ENCODE assay signal across 15 mouse cellular contexts in genomic region chr3:152264374-152264773, GRCm38 (mm10). TPM values are rescaled to one million over a fixed set of nuclear protein-coding genes. Genes with fewer than 3 reads are reported as not detected.
DNase-seq lines count a peak whose midpoint lies in the region; ATAC-seq and TF ChIP-seq lines count a peak whose summit lies in the region.
"Had no signal": no experiment of that assay in that cellular context is flagged by ENCODE, and none has a peak within 500 bp of the region (broad histone marks: within the 10 kb centered on the region; RNA-seq: fewer than 3 reads in every experiment).

No protein-coding gene starts in this region.

- peak overlapping the region; percentile 94 for H3K4me2 ChIP-seq in limb, embryonic 12.5 days
- H3K4me2 ChIP-seq in stomach, embryonic 14.5 days (replicated peaks; ENCODE audit: low read depth, low read length), result peak overlapping the region; percentile 91

- H3K36me3 ChIP-seq in heart, adult 2 months (ENCODE audit: control insufficient read depth, insufficient read depth, low read length), result peaks cover 4% of the 10 kb centered on the region; the same call in 1 of the 2 replicates
- H3K36me3 ChIP-seq in limb, embryonic 12.5 days, result no peaks in the 10 kb centered on the region
- no peaks in the 10 kb centered on the region for H3K36me3 ChIP-seq in limb, embryonic 10.5 days
- H3K36me3 ChIP-seq in stomach, embryonic 14.5 days (ENCODE audit: control insufficient read depth, insufficient read depth, low read length), result no peaks in the 10 kb centered on the region
- H3K36me3 ChIP-seq in thymus, adult 2 months (ENCODE audit: control insufficient read depth, insufficient read depth, low read length), result no peaks in the 10 kb centered on the region
- H3K36me3 ChIP-seq: hindbrain, embryonic 10.5 days had no signal

- H3K9ac ChIP-seq in heart, adult 2 months (ENCODE audit: low read depth, low read length), result peak overlapping the region; percentile 81
- no peak overlapping the region for H3K9ac ChIP-seq in limb, embryonic 12.5 days (replicated peaks)
- no peak overlapping the region; the same call in 1 of the 2 replicates for H3K9ac ChIP-seq in stomach, embryonic 14.5 days (replicated peaks; ENCODE audit: low read depth, low read length)

- H3K79me2 ChIP-seq in heart, adult 2 months (replicated peaks; ENCODE audit: control insufficient read depth, insufficient read depth, low read length), result no peaks in the 10 kb centered on the region

- H3K27ac ChIP-seq in heart, adult 2 months, result peak overlapping the region; percentile 98
- H3K27ac ChIP-seq in limb, embryonic 12.5 days, result no peak overlapping the region
- H3K27ac ChIP-seq in limb, embryonic 10.5 days, result no peak overlapping the region
- peak overlapping the region; percentile 78; the same call in 1 of the 2 replicates for H3K27ac ChIP-seq in embryonic fibroblast, embryonic 13.5 days (ENCODE audit: insufficient read depth, low read length)
- no peak overlapping the region for H3K27ac ChIP-seq in stomach, embryonic 14.5 days (ENCODE audit: low read length)
- no peak overlapping the region for H3K27ac ChIP-seq in thymus, adult 2 months (ENCODE audit: control insufficient read depth, insufficient read depth, low read length)
- H3K27ac ChIP-seq: hindbrain, embryonic 10.5 days; macrophage had no signal

- no peak for TF ChIP-seq EP300 in heart, adult 2 months (IDR thresholded peaks at IDR 0.05; ENCODE audit: insufficient read depth, low read depth, low read length)

- TF ChIP-seq CTCF in heart, adult 2 months (IDR thresholded peaks at IDR 0.05), result no peak
- no peak for TF ChIP-seq CTCF in embryonic fibroblast, embryonic 13.5 days (IDR thresholded peaks at IDR 0.05; ENCODE audit: borderline replicate concordance, insufficient read depth, low read length)
- TF ChIP-seq CTCF in thymus, adult 2 months (IDR thresholded peaks at IDR 0.05; ENCODE audit: borderline replicate concordance, control insufficient read depth, extremely low read depth, insufficient read depth, low read length, poor library complexity), result no peak

- no peaks in the 10 kb centered on the region for H3K9me3 ChIP-seq in limb, embryonic 12.5 days
- no peaks in the 10 kb centered on the region for H3K9me3 ChIP-seq in limb, embryonic 10.5 days (replicated peaks)
- no peaks in the 10 kb centered on the region for H3K9me3 ChIP-seq in stomach, embryonic 14.5 days (ENCODE audit: control insufficient read depth, low read depth, low read length)
- H3K9me3 ChIP-seq: hindbrain, embryonic 10.5 days had no signal

- H3K4me1 ChIP-seq in heart, adult 2 months (ENCODE audit: control insufficient read depth, insufficient read depth, low read length), result peaks cover 3% of the 10 kb centered on the region
- H3K4me1 ChIP-seq in limb, embryonic 12.5 days (replicated peaks), result peaks cover 21% of the 10 kb centered on the region
- peaks cover 24% of the 10 kb centered on the region for H3K4me1 ChIP-seq in limb, embryonic 10.5 days
- H3K4me1 ChIP-seq in embryonic fibroblast, embryonic 13.5 days (ENCODE audit: control insufficient read depth, insufficient read depth, low read length), result 0 out of 2 replicates have a peak, but pooled peaks cover 2% of the 10 kb centered on the region
- H3K4me1 ChIP-seq in stomach, embryonic 14.5 days (ENCODE audit: control insufficient read depth, insufficient read depth, low read length), result peaks cover 13% of the 10 kb centered on the region; the same call in 1 of the 2 replicates
- H3K4me1 ChIP-seq in thymus, adult 2 months (replicated peaks; ENCODE audit: control insufficient read depth, insufficient read depth, low read length), result peaks cover 13% of the 10 kb centered on the region

- TF ChIP-seq POLR2A in heart, adult 2 months (IDR thresholded peaks at IDR 0.05; ENCODE audit: insufficient read depth, low read depth, low read length), result no peak
- 0 out of 2 replicates have a peak, but pooled peaks have one; percentile 2 for TF ChIP-seq POLR2A in embryonic fibroblast, embryonic 13.5 days (IDR thresholded peaks at IDR 0.05; ENCODE audit: low read depth, low read length)
- no peak for TF ChIP-seq POLR2A in thymus, adult 2 months (IDR thresholded peaks at IDR 0.05; ENCODE audit: control insufficient read depth, extremely low read depth, insufficient read depth, low read length, poor library complexity)

- intact Hi-C loops in heart, adult 2 months (cut with DNase I), result loop anchor here (2.0 kb wide), 1 partner anchor 40 kb away; no protein-coding TSS in a partner anchor

- H3K27me3 ChIP-seq in heart, adult 2 months (ENCODE audit: control insufficient read depth, insufficient read depth, low read length), result no peaks in the 10 kb centered on the region
- peaks cover 29% of the 10 kb centered on the region for H3K27me3 ChIP-seq in limb, embryonic 12.5 days
- peaks cover 60% of the 10 kb centered on the region for H3K27me3 ChIP-seq in limb, embryonic 10.5 days (ENCODE audit: low read depth, poor library complexity, severe bottlenecking)
- no peaks in the 10 kb centered on the region for H3K27me3 ChIP-seq in stomach, embryonic 14.5 days (ENCODE audit: control insufficient read depth, insufficient read depth, low read length)
- peaks cover 12% of the 10 kb centered on the region for H3K27me3 ChIP-seq in thymus, adult 2 months (ENCODE audit: control insufficient read depth, insufficient read depth, low read length)

- 67% methylated on average over 10 of the region's 10 CpGs for WGBS in heart, adult 2 months
- 43% methylated on average over 10 of the region's 10 CpGs for whole genome bisulfite sequencing in limb, embryonic 12.5 days
- WGBS in limb, embryonic 10.5 days, result 49% methylated on average over 10 of the region's 10 CpGs
- 52% methylated on average over 10 of the region's 10 CpGs for WGBS in stomach, embryonic 14.5 days
- 92% methylated on average over 10 of the region's 10 CpGs for WGBS in thymus, adult 2 months

- ATAC-seq in limb, embryonic 12.5 days (ENCODE audit: insufficient number of reproducible peaks, insufficient read depth, low FRiP score, low TSS enrichment, low read depth), result no peak
- ATAC-seq in stomach, embryonic 14.5 days (ENCODE audit: insufficient number of reproducible peaks, insufficient read depth, low FRiP score, low read depth), result no peak

- DNase-seq in heart, adult 2 months, result no peak
- DNase-seq in heart, adult 8-10 months (ENCODE audit: low spot score), result no peak
- DNase-seq in limb, embryonic 10.5 days (ENCODE audit: low spot score), result no peak
- DNase-seq in thymus, adult 2 months, result no peak
- no peak for DNase-seq in urinary bladder, postnatal 14 days (ENCODE audit: low spot score)
- DNase-seq: cerebellum, postnatal 25 days; kidney, postnatal 14 days; layer of hippocampus, postnatal 36 days; liver had no signal

- H3K4me3 ChIP-seq in heart, adult 2 months, result peak overlapping the region; percentile 62
- H3K4me3 ChIP-seq in limb, embryonic 12.5 days (replicated peaks), result peak overlapping the region; percentile 4; the same call in 1 of the 2 replicates
- H3K4me3 ChIP-seq in limb, embryonic 10.5 days, result no peak overlapping the region
- H3K4me3 ChIP-seq in embryonic fibroblast, embryonic 13.5 days (ENCODE audit: insufficient read depth, low read length), result peak overlapping the region; percentile 19; the same call in 1 of the 2 replicates
- H3K4me3 ChIP-seq in stomach, embryonic 14.5 days (ENCODE audit: low read depth, low read length), result peak overlapping the region; percentile 57
- H3K4me3 ChIP-seq in thymus, adult 2 months (ENCODE audit: control insufficient read depth, insufficient read depth, low read length), result no peak overlapping the region

RNA-seq across cellular contexts. Expression of gene Nexn, which starts 1.8 kb away (rescaled TPM):
- total RNA-seq in heart, adult 2 months (2021), result 100 to 1,000 TPM; 316 to 339 TPM
- 16.4 and 27.2 TPM in 2 replicates for polyA plus RNA-seq in heart, adult 2 months (2012; rRNA removed)
- total RNA-seq in heart, adult 8-10 months (2022), result 100 to 1,000 TPM; 264 to 407 (median 333) TPM
- 14.0 and 17.0 TPM in 2 replicates for polyA plus RNA-seq in limb, embryonic 12.5 days (2016; fragmentation: Nextera tagmentation; extraction: Ambion mirVana)
- polyA plus RNA-seq in limb, embryonic 10.5 days (2016; fragmentation: Nextera tagmentation; extraction: Ambion mirVana), result 3.0 and 3.1 TPM in 2 replicates
- 144 and 152 TPM in 2 replicates for polyA plus RNA-seq in embryonic fibroblast, embryonic 13.5 days (2011; ENCODE audit: insufficient read length, low read depth, missing spikeins)
- 35.3 and 47.8 TPM in 2 replicates for polyA plus RNA-seq in stomach, embryonic 14.5 days (2014; fragmentation: Nextera tagmentation; extraction: Ambion mirVana)
- 0.31 TPM in 1 of 2 replicates, not detected in the other for polyA plus RNA-seq in thymus, adult 2 months (2012; rRNA removed)
- total RNA-seq: monocyte, adult 5-6 weeks had no signal

RNA-seq across cellular contexts. Expression of gene Fubp1, which starts 54.2 kb away (rescaled TPM):
- total RNA-seq in heart, adult 2 months (2021), result 10 to 100 TPM; 54.2 to 58.0 TPM
- 39.4 and 61.3 TPM in 2 replicates for polyA plus RNA-seq in heart, adult 2 months (2012; rRNA removed)
- 10 to 100 TPM; 44.3 to 55.0 (median 52.5) TPM for total RNA-seq in heart, adult 8-10 months (2022)
- 403 and 416 TPM in 2 replicates for polyA plus RNA-seq in limb, embryonic 12.5 days (2016; fragmentation: Nextera tagmentation; extraction: Ambion mirVana)
- polyA plus RNA-seq in limb, embryonic 10.5 days (2016; fragmentation: Nextera tagmentation; extraction: Ambion mirVana), result 412 and 467 TPM in 2 replicates
- 138 and 142 TPM in 2 replicates for polyA plus RNA-seq in embryonic fibroblast, embryonic 13.5 days (2011; ENCODE audit: insufficient read length, low read depth, missing spikeins)
- polyA plus RNA-seq in stomach, embryonic 14.5 days (2014; fragmentation: Nextera tagmentation; extraction: Ambion mirVana), result 252 and 265 TPM in 2 replicates
- polyA plus RNA-seq in thymus, adult 2 months (2012; rRNA removed), result 247 and 254 TPM in 2 replicates

RNA-seq across cellular contexts. Expression of gene Dnajb4, which starts 54.3 kb away (rescaled TPM):
- total RNA-seq in heart, adult 2 months (2021), result 100 to 1,000 TPM in 1 of 2 experiments, 10 to 100 TPM in 1; 98.4 to 102 TPM
- 18.1 and 43.8 TPM in 2 replicates for polyA plus RNA-seq in heart, adult 2 months (2012; rRNA removed)
- 100 to 1,000 TPM in 2 of 4 experiments, 10 to 100 TPM in 2; 88.0 to 125 (median 101) TPM for total RNA-seq in heart, adult 8-10 months (2022)
- polyA plus RNA-seq in limb, embryonic 12.5 days (2016; fragmentation: Nextera tagmentation; extraction: Ambion mirVana), result 35.2 and 36.8 TPM in 2 replicates
- 14.0 and 20.7 TPM in 2 replicates for polyA plus RNA-seq in limb, embryonic 10.5 days (2016; fragmentation: Nextera tagmentation; extraction: Ambion mirVana)
- polyA plus RNA-seq in embryonic fibroblast, embryonic 13.5 days (2011; ENCODE audit: insufficient read length, low read depth, missing spikeins), result 94.2 and 127 TPM in 2 replicates
- 30.3 and 31.4 TPM in 2 replicates for polyA plus RNA-seq in stomach, embryonic 14.5 days (2014; fragmentation: Nextera tagmentation; extraction: Ambion mirVana)
- 8.6 and 9.2 TPM in 2 replicates for polyA plus RNA-seq in thymus, adult 2 months (2012; rRNA removed)

Comparison
In these comparisons a context has a peak if more than half of its experiments do, and no peak if none do; other contexts are left out.
1. H3K4me3 ChIP-seq: peak in heart, adult 2 months (single experiment), limb, embryonic 12.5 days (single experiment), embryonic fibroblast, embryonic 13.5 days (single experiment) and stomach, embryonic 14.5 days (single experiment); none in limb, embryonic 10.5 days (single experiment) and thymus, adult 2 months (single experiment).
2. H3K27ac ChIP-seq: peak in heart, adult 2 months (single experiment) and embryonic fibroblast, embryonic 13.5 days (single experiment); none in limb, embryonic 12.5 days (single experiment), limb, embryonic 10.5 days (single experiment), stomach, embryonic 14.5 days (single experiment) and thymus, adult 2 months (single experiment).